Mouse (Mus musculus) neural tube, embryonic 14.5 days (tissue): ENCODE data around the gene Lbx2. TPM values are rescaled to one million over a fixed set of nuclear protein-coding genes. Genes with fewer than 3 reads are reported as not detected.

Source experiments
- ATAC-seq: fragments of 200-750 bp; cut with Nextera tagmentation; 2 replicates; pipeline ENCODE4 v1.8.0; 2017; ENCODE audit warnings: low read depth, mild to moderate bottlenecking, moderate TSS enrichment, moderate library complexity
- H3K27ac ChIP-seq: fragments of 300-500 bp; sonication (generic); 2 replicates; pipeline ENCODE4 v1.5.1; 2014; ENCODE audit warnings: low read depth, mild to moderate bottlenecking, control low read depth, low read length, moderate library complexity, mixed read lengths
- H3K27me3 ChIP-seq: fragments of 300-500 bp; sonication (generic); 2 replicates; pipeline ENCODE4 v1.6.1; 2014; ENCODE audit warnings: low read length; ENCODE audit not compliant: control insufficient read depth, insufficient read depth
- H3K36me3 ChIP-seq: fragments of 300-500 bp; sonication (generic); 2 replicates; pipeline ENCODE4 v1.6.1; 2014; ENCODE audit warnings: low read length, mixed read lengths; ENCODE audit not compliant: control insufficient read depth, insufficient read depth
- H3K4me1 ChIP-seq: fragments of 300-500 bp; sonication (generic); 2 replicates; pipeline ENCODE4 v1.6.1; 2014; ENCODE audit warnings: low read length; ENCODE audit not compliant: control insufficient read depth, insufficient read depth
- H3K4me2 ChIP-seq: fragments of 300-500 bp; sonication (generic); 2 replicates; pipeline ENCODE4 v1.6.1; 2014; ENCODE audit warnings: mild to moderate bottlenecking, low read depth, low read length, control low read depth
- H3K4me3 ChIP-seq: fragments of 300-500 bp; sonication (generic); 2 replicates; pipeline ENCODE4 v1.5.1; 2014; ENCODE audit warnings: low read depth, low read length, control low read depth, mixed read lengths
- H3K9ac ChIP-seq: fragments of 300-500 bp; sonication (generic); replicated peaks from 2 replicates; pipeline ENCODE4 v1.6.1; 2014; ENCODE audit warnings: low read depth, mild to moderate bottlenecking, control low read depth, low read length, mixed read lengths
- H3K9me3 ChIP-seq: fragments of 300-500 bp; sonication (generic); 2 replicates; pipeline ENCODE4 v1.6.1; 2016; ENCODE audit warnings: low read length; ENCODE audit not compliant: control insufficient read depth
- WGBS: fragments of 180-500 bp; shearing (Covaris S2); extraction: QIAGEN DNeasy Blood & Tissue Kit; methylation state at CpG from one replicate; pipeline ENCODE4 v1.1.7; 2014; 5-methylcytosine and 5-hydroxymethylcytosine counted together
- polyA plus RNA-seq: library from polyadenylated mRNA; unstranded; fragments of >200 nt; fragmentation: Nextera tagmentation; extraction: Ambion mirVana; gene quantifications from 2 replicates; pipeline ENCODE4 v1.2.1, GENCODE M21; 2014

Gene Lbx2
- polyA plus RNA-seq, 1 experiment from 2014 or later, result not detected

DNA sequence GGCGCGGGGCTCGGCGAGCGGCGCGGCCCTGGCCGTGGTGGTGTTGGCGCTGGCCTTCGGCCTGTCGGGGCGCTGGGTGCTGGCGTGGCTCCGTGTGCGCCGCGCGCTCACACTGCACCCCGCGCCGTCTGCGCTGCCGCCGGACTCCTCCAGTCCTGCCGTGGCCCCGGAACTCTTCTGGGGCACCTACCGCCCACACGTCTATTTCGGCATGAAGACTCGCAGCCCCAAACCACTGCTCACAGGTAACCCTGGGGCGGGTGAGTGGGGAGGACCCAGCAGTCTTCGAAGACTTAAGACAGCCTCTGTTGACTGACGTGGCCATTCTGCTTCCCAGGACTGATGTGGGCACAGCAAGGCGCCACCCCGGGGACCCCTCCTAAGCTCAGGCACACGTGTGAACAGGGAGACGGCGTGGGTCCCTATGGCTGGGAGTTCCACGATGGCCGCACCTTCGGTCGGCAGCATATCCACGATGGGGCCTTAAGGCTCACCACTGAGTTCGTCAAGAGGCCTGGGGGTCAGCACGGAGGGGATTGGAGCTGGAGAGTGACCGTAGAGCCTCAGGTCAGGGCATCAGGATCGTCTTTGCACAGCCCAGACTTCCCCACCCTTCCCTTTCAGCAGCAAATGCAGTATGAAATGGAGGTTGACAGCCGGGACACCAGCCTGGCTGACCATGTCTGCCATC lies 29.7 kb downstream of the Lbx2 start:
- WGBS, result 2% methylated on average over 46 of the region's 48 CpGs
- peak; percentile 13 for ATAC-seq
- Histone ChIP-seq H3K4me1 (peaks cover 24% of the 10 kb centered on the region), H3K4me3 (peak overlapping the region; percentile 77), H3K36me3 (peaks cover 18% of the 10 kb centered on the region), H3K9me3 (no peaks in the 10 kb centered on the region), H3K27ac (peak overlapping the region; percentile 80), H3K27me3 (no peaks in the 10 kb centered on the region), H3K9ac (peak overlapping the region; percentile 90), H3K4me2 (peak overlapping the region; percentile 67)

DNA sequence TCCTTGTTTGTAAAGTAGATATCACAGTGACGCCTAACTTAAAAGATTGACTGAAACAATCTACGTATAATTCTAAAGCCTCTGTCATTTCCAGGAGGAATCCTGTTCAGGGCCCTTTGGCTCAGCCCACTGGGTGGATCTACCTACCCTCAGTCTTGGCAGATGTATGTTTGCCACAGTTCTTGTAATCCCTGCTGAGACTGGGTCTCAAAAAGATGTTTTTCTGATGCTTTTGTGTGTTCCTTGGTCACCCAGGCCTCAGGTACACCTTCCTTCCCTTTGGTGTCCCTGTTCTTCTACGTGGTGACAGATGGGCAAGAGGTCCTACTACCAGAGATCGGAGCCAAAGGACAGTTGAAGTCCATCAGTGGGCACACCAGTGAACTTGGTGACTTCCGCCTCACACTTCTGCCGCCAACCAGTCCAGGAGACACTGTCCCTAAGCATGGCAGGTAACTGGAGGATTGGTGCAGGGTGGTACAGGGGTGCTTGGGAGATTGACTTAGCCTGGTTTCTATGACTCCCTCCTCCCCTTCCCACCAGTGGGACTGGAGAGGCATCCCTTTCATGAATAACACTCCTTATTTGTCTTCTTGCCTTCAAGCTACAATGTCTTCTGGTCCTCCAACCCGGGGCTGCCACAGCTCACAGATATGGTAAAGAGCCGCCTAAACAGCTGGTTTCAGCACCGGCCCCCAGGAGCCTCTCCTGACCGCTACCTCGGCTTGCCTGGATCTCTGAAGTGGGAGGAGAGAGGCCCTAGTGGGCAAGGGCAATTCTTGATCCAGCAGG lies 30.4 kb downstream of the Lbx2 start:
- Histone ChIP-seq H3K4me3 (peak overlapping the region; percentile 77), H3K9me3 (no peaks in the 10 kb centered on the region), H3K9ac (peak overlapping the region; percentile 90), H3K4me1 (peaks cover 24% of the 10 kb centered on the region), H3K27ac (no peak overlapping the region), H3K36me3 (peaks cover 16% of the 10 kb centered on the region), H3K27me3 (no peaks in the 10 kb centered on the region), H3K4me2 (peak overlapping the region; percentile 67)
- 80% methylated on average over 11 of the region's 11 CpGs for WGBS
- no peak for ATAC-seq

DNA sequence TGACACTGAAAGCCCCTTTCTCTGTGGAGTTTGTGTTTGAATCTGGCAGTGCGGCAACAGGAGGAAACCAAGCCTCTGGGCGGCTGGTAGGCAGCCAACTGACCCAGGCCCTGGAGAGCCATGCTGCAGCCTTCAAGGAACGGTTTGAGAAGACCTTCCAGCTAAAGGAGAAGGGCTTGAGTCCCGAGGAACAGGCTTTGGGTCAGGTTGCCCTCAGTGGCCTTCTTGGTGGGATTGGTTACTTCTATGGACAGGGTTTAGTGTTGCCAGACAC lies 30.9 kb downstream of the Lbx2 start:
- H3K4me2 ChIP-seq, result no peak overlapping the region

DNA sequence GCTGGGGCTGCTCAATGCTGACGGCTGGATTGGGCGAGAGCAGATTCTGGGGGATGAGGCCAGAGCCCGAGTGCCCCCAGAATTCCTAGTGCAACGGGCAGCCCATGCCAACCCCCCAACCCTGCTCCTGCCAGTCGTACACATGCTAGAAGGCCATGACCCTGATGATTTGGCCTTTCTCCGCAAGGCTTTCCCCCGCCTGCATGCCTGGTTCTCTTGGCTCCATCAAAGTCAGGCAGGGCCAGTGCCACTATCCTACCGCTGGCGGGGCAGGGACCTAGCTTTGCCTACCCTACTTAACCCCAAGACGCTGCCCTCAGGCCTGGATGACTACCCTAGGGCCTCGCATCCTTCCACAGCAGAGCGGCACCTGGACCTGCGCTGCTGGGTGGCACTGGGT lies 31.4 kb downstream of the Lbx2 start:
- Histone ChIP-seq H3K9ac (no peak overlapping the region), H3K27me3 (no peaks in the 10 kb centered on the region), H3K4me1 (peaks cover 29% of the 10 kb centered on the region), H3K36me3 (peaks cover 16% of the 10 kb centered on the region), H3K27ac (no peak overlapping the region), H3K4me2 (no peak overlapping the region), H3K4me3 (no peak overlapping the region), H3K9me3 (no peaks in the 10 kb centered on the region)
- WGBS, result 89% methylated on average over 13 of the region's 13 CpGs
- no peak for ATAC-seq

More for the DNA sequence above, 30.9 kb downstream of the Lbx2 start:
- H3K36me3 ChIP-seq, result peaks cover 16% of the 10 kb centered on the region
- H3K27ac ChIP-seq, result no peak overlapping the region
- no peaks in the 10 kb centered on the region for H3K27me3 ChIP-seq
- H3K9ac ChIP-seq, result no peak overlapping the region
- 85% methylated on average over 4 of the region's 4 CpGs for WGBS
- H3K4me1 ChIP-seq, result peaks cover 24% of the 10 kb centered on the region
- no peak overlapping the region for H3K4me3 ChIP-seq
- no peak for ATAC-seq
- H3K9me3 ChIP-seq, result no peaks in the 10 kb centered on the region

DNA sequence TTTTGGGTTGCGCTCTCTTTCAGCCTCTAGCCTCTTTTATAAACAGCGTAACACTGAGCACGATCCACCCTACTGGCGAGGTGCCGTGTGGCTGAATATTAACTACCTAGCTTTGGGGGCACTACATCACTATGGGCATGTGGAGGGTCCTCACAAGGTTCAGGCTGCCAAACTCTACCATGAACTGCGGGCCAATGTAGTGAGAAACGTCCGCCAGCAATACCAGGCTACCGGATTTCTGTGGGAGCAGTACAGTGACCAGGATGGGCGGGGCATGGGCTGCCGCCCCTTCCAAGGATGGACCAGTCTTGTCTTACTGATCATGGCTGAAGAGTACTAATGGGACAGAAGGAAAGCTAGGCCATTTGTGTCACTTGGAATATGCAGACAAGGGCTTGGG lies 32.2 kb downstream of the Lbx2 start:
- no peaks in the 10 kb centered on the region for H3K9me3 ChIP-seq
- no peak overlapping the region for H3K4me2 ChIP-seq
- H3K27me3 ChIP-seq, result no peaks in the 10 kb centered on the region
- ATAC-seq, result no peak
- no peak overlapping the region for H3K4me3 ChIP-seq
- peaks cover 37% of the 10 kb centered on the region for H3K4me1 ChIP-seq
- no peak overlapping the region for H3K9ac ChIP-seq
- peaks cover 16% of the 10 kb centered on the region for H3K36me3 ChIP-seq
- WGBS, result 82% methylated on average over 11 of the region's 11 CpGs
- no peak overlapping the region for H3K27ac ChIP-seq

DNA sequence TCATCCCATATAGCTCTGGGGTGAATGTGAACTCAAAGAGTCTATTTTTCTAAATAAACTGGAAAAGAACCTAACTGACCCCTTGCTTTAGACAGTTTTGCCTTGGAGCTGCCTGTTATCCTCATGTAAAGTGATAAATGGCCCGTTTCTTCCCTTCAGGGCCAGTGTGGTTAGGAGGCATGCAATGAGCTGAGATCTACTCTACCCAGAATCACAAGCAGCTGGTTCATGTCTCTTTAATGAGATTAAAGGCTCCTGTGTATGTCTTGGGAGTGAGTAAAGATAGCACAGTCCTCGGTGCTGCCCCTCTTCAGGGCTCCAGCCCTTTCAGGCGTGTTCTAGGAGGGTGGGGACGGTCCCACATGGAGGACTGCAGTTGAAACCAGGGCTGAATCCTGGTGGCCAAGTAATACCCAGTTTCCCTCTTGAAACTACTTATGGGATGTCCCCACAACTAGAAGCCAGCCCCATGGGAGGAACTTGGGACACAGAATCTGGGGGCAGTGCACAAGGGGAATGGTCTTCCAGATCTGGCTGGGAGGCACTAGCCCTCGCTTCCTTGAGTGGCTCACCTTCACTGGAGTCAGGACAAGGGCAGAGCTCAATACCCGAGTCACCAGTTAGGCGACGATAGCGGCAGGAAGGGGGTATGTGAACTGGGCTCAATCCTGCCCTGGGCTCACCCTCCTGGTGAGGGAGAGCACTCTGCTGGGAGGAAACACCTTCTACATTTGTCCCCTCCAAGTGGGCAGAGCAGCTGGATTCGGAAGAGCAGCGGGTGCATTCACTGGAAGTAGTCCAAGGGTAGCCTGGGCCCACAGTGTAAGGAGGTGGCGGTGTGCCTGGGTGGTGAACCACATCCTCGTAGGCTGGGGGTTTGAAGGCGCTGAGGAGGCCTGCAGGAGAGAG lies 32.9 kb downstream of the Lbx2 start:
- Histone ChIP-seq H3K27ac (no peak overlapping the region), H3K27me3 (no peaks in the 10 kb centered on the region), H3K4me1 (peaks cover 41% of the 10 kb centered on the region), H3K4me2 (peak overlapping the region; percentile 92; the same call in 1 of the 2 replicates), H3K36me3 (peaks cover 16% of the 10 kb centered on the region), H3K9me3 (no peaks in the 10 kb centered on the region), H3K9ac (no peak overlapping the region), H3K4me3 (peak overlapping the region; percentile 65; the same call in 1 of the 2 replicates)
- 82% methylated on average over 14 of the region's 14 CpGs for WGBS
- ATAC-seq, result no peak

DNA sequence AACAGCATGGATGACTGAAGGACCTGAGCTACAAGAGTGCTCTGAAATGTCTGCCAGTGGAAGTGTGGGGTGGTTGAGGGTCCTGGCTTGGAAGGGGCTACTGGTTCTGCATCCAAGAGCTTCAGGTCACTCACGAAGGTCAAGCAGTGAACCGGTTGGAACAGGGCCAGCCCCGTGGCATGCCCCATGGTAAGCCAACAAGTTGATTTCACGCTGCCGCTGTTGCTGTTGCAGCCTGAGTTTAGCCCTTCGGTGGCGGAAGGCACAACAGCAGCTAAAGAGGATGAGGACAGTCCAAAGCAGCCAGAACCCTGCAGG lies 33.5 kb downstream of the Lbx2 start:
- Histone ChIP-seq H3K4me1 (peaks cover 45% of the 10 kb centered on the region), H3K9ac (peak overlapping the region; percentile 95; the same call in 1 of the 2 replicates), H3K9me3 (no peaks in the 10 kb centered on the region), H3K4me2 (peak overlapping the region; percentile 92), H3K27me3 (no peaks in the 10 kb centered on the region), H3K36me3 (peaks cover 16% of the 10 kb centered on the region), H3K4me3 (peak overlapping the region; percentile 65; the same call in 1 of the 2 replicates), H3K27ac (0 out of 2 replicates have a peak overlapping the region, but pooled peaks have one; percentile 8)
- ATAC-seq, result no peak
- WGBS, result 66% methylated on average over 7 of the region's 7 CpGs

DNA sequence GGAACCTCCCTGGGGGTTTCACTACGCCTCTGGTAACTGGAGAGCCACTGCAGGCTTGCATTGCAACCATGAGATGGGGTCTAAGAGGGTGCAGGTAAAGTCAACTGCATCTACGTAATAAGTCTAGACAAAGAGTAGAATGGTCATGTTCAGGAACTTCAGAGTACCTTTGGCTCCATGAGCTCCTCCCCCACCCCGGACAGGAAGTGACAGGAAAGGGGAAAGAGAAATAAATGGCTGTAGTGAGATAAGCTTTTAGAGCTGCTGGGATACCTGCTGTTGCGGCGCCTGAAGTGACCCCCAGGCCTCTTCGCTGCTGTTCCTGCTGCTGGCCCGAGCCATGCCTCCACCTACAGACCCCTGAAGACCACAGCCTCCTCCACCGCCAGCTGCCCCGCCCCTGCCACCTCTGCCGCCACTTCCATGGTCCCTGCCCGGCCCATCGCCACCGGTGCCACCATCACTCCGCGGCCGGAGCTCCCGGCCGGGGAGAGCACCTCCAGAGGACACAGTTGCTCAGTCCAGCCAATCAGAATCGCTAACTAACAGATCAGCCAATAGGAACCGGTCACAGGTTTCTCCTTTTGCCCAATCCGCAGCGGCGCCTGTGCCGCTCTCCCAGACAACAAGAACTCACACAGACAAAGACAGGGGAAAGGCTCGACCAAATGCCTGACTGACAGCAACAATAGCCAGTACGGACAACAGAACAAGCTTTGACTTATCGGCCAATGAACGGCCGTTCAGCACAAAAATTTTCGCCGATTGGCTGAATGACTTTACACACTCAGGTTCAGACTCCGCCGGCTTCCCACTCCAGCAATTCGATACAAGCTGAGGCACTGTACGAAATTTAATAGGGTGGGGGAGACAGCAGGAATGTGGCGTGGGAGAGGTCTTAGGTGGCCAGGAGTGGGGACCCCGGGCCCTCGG lies 35.0 kb downstream of the Lbx2 start, which contains the start of gene Wbp1:
TSS of gene Wbp1 (minus strand) at position 630 of the 933 bp plus-strand sequence.
- H3K9me3 ChIP-seq, result no peaks in the 10 kb centered on the region
- ATAC-seq, result peak; percentile 94
- peak within 1 kb of the TSS; percentile 65 for H3K4me3 ChIP-seq
- peak within 1 kb of the TSS; percentile 98 for H3K27ac ChIP-seq
- H3K27me3 ChIP-seq, result no peaks in the 10 kb centered on the region
- H3K36me3 ChIP-seq, result peaks cover 16% of the 10 kb centered on the region
- H3K4me1 ChIP-seq, result peaks cover 43% of the 10 kb centered on the region
- peak within 1 kb of the TSS; percentile 95 for H3K9ac ChIP-seq
- H3K4me2 ChIP-seq, result peak within 1 kb of the TSS; percentile 92
- under 1% methylated on average over 38 of the region's 38 CpGs for WGBS
